Mouse (Mus musculus) testis, adult 2 months (tissue): Measurements from ENCODE around the gene Ndc1.

Source experiments
- CTCF ChIP-seq: fragments of 200-500 bp; IDR thresholded peaks from 2 replicates; pipeline ENCODE4 v1.5.1; 2012; ENCODE audit warnings: low read depth, mild to moderate bottlenecking, inconsistent platforms, low read length, moderate library complexity; ENCODE audit not compliant: control insufficient read depth, insufficient read depth, insufficient replicate concordance
- POLR2A ChIP-seq: fragments of 200-500 bp; IDR thresholded peaks from 2 replicates; pipeline ENCODE4 v1.6.1; 2012; ENCODE audit warnings: low read depth, mild to moderate bottlenecking, inconsistent platforms, low read length, moderate library complexity; ENCODE audit not compliant: control insufficient read depth

DNA sequence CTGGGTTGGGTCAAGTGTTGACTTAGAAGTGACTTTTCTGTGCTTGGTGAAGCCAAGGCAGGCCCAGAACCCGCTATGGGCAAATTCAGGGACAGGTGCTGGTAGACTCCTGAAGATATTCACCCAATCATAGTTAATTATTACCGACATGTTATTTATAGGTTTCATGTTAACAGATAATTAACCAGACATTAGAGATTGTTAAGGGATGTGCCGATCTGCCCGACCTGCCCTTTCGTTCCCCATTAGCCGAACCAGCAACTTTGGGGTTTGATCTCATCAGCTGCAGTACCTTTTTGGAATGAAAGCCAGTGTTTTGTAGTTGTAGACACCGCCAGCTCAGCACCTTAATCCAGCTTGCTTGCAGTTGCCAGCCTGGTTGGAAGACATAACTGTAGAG is 68.9 kb downstream of the Ndc1 start:
- TF ChIP-seq CTCF (no peak), POLR2A (no peak)
